Mouse (Mus musculus) liver, postnatal 0 days (tissue): Measurements from ENCODE around the gene Ttc21a.

Source experiments
- CTCF ChIP-seq: sonication (generic); IDR thresholded peaks from 2 replicates; pipeline ENCODE4 v1.5.1; 2016; ENCODE audit warnings: antibody characterized with exemption, low read depth
- EP300 ChIP-seq: IDR thresholded peaks from 2 replicates; pipeline ENCODE4 v1.6.1; 2016; ENCODE audit warnings: antibody characterized with exemption, low read depth, mild to moderate bottlenecking

- TF ChIP-seq CTCF: no peak
- no peak for TF ChIP-seq EP300
These were observed at the start of gene Ttc21a, which contains the start of gene Gorasp1 for GRCm38 (mm10) chr9:119937005-119937773.
